Mouse (Mus musculus): ENCODE data around the gene Mapk8ip3.

DNA sequence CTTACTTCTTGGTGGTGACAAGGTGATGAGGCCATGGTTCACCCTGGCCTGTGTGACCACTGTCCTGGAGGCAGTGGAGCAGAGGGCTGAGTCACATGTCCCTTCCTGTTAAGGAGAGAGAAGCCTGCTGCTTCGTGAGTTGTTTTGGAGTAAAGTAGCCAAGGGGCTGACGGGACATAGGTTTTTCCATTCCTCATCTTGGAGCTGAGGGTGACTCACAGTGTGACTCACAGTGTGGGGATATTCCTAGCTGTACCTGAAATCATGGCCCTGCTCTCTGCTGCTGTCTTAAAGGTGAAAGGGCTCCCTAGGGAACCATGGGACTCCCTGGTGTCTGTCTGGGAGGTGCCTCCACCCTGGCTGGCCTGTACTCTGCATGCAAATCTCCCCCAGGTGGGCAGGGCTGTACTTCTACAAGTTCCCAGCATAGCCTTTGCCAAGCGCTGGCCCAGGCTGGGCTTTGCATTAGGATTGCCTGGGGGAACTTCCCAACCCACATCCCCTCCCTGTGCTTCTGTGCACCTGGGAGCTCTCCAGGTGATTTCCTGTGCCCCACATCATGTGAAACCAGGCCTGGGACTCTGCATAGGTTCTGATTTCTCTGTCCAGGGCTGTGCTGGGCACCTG, 80.8 kb downstream of the Mapk8ip3 start:
- TF ChIP-seq POLR2A (IDR thresholded peaks at IDR 0.05; ENCODE audit: insufficient read depth, low read depth, low read length) (no peak), CTCF (IDR thresholded peaks at IDR 0.05) (no peak), EP300 (IDR thresholded peaks at IDR 0.05; ENCODE audit: insufficient read depth, low read depth, low read length) (no peak)

Data from heart, adult 2 months (tissue).